Mouse (Mus musculus): ENCODE results near the gene Ddx50.

Gene Ddx50

DNA sequence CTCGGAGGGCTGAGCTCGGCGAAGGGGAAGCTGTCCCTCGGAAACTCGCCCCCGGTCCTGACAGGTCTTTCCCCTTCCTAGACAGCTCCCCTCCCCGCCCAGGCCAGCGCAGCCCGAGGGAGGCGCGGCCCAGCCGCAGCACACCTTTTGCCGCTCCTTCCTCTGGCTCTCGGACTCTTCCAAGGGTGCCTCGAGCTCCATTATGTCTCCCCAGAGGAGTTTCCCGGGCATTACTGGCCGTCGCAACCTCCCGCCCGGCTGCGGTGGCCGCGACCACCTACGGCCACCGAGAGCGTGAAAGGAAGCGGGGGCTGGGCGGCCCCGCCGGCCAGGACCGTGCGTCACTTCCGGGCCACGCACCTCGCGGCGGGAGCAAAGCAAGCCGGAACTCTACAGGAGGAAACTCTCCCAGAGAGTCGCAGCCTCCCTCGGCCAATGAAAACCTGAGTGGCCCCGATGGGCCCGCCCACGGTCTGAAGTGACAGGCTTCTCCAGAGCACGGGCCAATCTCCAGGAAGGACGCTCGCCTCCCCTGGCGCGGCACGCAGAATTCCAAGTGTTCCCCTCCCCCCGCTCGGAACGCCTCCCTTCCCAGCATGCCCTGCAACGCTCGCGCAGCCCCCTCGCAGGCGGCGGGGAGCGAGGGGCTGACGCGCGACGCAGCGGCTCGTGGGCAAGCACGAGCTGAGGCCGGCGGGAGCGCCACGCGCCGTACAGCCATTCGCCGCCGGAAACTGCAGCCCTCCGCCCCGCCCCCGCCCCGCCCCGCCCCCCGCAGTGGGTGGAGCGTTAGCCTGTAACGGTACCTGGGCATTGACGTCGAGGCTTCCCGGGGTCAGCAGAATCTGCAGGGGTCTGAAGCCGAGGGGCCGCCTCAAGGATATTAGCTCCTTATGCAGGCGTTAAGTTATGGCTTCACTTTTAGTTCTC lies at the start of gene Ddx50:
Ddx50 (minus strand) TSS at position 338 of the 930 bp plus-strand sequence.
- DNase-seq: peak; percentile 99

DNA sequence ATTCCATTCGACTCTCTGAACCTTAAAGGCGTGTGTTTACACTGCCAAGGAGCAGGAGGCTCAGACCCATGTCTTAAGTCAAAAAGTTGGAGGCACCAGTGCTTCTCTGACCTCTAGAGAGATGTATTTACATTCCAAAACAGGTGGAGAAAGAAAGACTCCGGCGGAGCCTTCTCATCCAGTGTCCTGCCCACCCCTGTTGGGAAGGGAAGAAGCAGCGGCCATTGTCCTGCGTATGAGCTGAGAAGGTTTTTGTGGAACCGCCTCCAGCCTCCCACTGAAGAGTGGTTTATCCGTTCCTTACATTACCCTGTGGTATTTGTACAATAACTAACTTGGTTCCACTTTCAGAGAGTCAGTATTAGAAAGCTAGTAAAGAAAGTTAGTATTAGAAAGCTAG lies 41.8 kb upstream of the Ddx50 start:
- DNase-seq: no peak

DNA sequence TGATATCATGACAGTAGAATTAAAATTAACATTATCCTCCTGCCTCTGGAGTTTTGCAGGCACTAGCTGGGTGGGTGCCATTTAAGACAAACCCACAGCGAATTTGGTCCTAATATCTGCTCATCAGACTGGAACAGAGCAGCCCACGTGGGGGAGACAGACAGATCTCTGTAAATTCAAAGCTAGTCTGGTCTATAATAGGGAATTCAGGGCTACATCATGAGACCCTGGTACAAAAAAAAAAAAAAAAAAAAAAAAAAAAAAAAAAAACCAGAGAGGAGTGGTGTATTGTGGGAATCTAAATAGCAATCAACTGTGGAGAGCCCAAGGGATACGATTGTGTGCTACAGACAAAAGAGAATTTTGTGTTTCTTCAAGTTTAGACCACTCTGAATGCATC lies 41.2 kb upstream of the Ddx50 start:
- no peak for DNase-seq

DNA sequence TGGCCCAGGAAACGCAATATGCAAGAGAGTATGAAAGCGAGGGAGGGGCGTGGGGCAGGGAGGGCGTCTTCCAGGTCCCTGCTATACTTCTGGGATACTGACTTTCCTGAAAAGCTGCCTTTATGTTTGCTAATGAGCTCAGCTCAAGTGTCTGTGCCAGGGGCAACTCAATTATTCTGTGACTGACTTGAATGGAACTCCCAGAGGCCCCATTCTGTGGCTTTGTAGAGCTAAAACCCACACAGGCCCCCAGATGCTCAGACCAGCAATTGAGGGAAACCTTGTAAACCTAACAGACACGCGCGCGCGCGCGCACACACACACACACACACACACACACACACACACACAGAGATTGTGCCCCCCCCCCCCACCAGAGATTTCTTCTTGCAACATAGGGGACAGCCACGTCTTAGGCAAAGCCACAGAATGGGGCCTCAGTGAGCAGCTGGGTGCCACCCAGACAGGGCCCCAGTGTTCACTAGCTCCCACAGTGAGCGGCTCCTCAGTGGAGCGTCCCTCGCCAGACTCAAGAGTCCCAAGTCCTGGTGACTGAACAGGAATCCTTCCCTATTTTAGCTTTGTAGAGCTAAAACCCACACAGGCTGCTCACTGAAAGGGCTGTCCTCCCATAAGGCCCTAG lies 36.1 kb upstream of the Ddx50 start:
- no peak for DNase-seq

DNA sequence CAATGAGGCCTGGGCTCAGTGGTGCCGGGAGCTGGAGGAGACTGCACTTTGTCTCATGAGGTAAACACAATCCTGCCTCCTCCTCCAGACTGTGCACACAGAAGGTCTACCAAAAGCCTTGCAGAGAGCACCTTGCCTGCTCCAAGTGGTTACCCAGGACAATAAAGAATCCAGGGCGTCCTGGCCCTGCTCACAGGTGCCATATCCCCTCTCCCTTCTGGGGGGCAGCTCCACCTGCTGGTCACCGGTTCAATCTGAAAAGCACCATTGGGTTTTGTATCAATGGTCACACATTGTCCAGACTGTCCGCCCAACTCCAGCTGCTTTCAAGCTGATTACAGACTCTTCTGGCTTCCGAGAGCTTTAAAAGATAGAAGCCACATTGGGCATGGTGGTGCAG lies 32.0 kb upstream of the Ddx50 start:
- DNase-seq: peak; percentile 26 to 77

DNA sequence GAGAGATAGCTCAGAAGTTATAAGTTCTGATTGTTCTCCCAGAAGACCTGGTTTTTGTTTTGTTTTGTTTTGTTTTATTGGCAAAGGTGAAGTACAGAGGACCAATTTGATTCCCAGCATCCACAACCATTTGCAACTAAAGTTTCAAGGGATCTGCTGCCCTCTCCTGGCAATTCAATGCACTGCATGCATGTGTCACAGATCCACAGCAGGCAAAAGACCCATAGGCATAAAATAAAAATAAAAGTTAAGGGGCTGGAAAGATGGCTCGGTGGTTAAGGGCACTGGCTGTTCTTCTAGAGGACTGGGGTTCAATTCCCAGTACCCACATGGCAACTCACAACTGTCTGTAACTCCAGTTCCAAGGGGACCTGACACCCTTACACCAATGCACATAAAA lies 28.8 kb upstream of the Ddx50 start:
- no peak for DNase-seq

DNA sequence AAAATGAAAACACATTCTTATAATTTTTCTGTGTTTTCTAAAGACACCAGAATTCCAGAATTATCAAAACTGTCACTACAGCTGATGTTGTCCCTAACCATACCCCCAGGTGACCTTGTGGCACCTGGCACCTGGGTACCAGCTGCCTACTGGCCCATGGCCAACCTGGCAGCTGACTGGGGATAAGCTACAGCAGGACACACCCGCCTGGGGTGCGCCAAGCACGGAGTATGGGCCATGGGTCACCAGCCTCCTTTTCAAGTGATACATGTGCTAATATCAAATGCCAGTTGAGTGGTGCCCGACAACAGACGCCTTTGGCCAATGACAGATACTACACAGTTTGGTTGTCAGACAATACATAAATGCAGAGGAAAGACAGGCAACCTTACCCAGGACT lies 26.3 kb upstream of the Ddx50 start:
- DNase-seq: peak in 1 of 2 experiments; percentile 17

DNA sequence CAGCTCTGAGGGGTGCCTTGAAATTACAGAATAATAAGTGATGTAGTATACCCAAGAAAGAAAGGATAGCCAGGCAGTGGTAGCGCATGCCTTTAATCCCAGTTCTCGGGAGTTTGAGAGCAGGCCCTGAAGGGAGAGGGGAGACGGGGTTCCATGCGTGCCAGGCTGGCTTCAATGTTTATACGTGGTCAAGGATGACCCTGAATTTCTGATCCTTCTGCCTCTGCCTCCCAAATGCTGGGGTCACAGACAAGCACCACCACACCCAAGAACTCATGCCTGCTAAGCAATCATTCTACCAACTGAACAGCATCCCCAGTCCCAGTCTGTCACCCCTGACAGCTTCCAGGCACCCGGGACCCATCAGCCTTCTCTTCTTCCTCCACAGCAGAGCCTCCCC lies 25.2 kb upstream of the Ddx50 start:
- no peak for DNase-seq

DNA sequence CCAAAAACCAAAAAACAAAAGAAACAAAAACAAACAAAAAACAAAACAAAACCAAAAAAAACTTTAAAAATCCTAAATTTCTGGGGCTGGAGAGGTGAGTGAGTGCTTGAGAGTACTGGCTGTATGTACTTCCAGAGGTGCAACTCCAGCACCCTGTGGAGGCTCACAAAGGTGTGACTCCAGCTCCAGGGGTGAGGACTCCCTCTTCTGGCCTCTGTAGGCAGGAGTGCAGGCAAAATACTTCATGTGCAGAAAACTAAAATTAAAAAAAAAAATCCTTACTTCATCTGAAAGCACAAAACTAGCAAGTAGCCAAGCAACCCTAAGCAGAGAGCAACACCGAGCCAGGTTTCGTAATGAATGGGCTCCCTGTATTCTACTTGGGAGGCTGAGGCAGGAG lies 21.3 kb upstream of the Ddx50 start:
- DNase-seq: peak in 1 of 2 experiments; percentile 28

DNA sequence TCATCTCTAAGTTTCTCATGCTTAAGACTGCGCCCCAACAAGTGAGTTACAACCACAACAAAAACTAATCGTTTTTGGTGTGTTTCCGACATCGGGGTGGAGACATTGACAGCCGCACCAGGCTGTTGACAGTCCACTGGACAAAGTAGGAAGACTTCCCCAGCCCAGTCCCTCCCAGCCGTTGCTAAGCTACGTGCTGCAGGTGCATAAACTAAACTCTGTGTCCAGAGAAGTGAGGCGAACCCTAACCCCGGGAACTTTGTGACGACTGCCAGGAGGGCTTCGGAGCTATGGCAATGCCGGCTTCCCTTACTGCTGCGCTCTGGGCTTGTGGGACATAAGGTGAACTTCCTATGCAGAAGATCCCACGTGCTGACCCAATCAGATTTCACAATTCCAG lies 18.2 kb upstream of the Ddx50 start:
- DNase-seq: peak in 1 of 2 experiments; percentile 15

DNA sequence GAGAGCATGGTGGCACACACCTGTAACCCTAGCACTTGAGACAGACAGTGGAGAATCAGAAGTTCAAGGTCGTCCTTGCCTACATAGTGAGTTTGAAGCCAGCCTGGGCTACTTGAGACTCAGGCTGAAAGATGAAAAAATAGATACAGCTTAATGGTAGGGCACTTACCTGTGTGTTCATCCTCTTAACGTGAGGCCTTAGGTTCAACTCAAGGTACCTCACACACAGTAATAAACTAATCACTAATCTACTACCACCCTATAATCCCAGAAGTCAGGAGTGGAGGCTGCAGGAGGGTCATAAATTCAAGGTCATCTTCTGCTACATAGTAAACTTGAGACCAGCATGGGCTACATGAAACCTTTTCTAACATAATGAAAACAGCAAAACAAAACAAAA lies 17.4 kb upstream of the Ddx50 start:
- no peak for DNase-seq

DNA sequence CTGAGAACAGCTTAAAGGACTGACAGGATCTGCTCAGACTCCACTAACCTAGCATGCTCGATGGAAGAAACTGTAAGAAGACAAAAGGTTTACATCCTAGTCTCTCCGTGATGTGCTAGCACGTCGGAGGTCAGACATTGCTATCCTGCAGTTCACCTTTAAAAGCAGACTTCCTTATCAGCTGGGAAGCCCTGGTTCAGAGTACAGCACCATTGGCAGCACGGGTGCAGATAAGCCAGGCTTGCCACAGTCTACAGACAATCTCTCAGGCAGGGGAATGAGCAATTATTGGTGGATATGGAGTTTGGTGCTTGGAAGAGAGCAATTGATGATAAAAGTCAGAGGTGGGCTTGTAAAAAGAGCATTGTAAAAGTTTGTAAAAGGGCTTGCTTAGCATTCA lies 17.0 kb upstream of the Ddx50 start:
- DNase-seq: no peak

DNA sequence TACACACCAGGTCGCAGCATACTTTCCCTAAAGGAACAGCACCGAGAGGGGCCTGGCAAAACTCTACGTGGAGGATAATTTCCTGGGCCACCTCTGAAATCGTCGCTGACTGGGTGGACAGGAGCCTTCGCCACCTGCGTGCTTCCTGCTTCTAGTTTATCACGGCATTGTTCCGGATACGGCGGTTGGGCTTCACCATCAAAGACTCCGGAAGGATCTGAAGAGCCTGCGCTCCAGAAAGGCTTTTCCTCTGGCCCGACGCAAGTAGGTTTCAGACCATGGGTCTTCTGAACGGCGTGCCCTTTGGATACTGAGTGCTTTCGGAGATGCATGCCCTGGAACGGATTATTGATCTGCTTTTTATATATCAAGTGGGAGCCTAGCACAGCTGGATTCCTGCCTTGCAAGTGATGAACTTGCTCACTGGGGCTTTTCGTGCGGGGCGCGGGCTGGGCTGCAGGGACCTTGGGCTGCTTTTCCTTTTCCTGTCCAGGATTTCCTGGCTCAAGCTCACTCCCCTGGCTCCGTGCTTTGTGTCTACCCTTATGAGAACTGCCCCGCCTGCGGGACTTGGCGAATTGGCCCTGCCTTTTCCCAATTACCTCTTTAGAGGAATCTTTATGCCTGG lies 14.1 kb upstream of the Ddx50 start:
- peak; percentile 70 to 75 for DNase-seq

DNA sequence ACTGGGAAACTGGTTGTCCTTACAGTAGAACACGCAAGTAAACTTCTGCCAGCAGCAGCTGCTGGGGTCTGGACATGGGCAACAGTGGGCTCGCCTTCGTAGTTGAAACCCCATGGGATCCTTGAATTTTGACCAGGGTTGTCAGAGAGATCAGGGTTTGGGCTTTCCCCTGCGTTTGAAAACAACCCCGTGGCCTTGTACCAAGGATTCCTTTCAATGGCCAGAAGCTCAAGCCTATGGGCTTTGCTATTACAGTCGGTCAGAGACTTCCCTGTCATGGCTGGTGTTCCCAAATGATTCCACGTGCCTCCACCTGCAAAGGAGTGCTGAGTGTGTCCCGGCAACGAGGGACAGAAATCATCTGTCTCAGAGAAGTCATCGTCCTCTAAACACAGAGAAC lies 13.2 kb upstream of the Ddx50 start:
- no peak for DNase-seq

DNA sequence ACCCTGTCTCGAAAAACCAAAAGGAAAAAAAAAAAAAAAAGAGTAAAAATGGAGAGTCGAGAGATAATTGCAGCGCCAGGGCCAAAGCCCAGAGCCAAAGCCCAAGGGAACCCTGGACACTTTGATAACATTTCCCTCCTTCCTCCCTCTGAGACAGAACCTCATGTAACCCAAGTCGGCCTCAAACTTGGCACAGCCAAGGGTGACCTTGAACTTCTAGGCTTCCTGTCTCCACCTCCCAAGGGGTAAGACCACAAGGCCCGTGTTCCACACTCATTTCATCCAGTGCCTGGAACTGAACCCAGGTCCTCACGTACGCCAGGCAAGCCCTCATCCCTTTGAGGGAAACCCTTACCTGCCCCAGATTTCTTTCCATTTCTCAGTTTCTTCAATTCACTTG lies 5.7 kb upstream of the Ddx50 start:
- DNase-seq: no peak

DNA sequence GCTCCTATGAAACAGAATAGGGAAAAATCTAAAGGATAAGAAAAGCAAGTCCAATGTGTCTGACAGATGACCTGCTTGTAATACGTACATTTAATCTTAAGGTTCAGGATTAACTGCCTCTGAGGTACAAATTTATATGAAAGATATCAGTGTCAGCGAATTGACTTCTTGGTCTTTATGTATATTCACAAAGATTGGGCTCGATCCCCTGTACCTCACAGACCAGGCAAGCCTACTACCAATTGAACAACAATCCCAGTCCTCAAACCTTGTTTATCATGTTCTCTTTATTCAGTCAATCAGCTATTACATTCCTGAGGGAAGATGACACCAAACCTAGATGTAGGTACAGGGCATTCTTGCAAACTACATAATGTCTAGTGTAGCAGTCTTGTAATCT lies 943 bp upstream of the Ddx50 start:
- DNase-seq: no peak

DNA sequence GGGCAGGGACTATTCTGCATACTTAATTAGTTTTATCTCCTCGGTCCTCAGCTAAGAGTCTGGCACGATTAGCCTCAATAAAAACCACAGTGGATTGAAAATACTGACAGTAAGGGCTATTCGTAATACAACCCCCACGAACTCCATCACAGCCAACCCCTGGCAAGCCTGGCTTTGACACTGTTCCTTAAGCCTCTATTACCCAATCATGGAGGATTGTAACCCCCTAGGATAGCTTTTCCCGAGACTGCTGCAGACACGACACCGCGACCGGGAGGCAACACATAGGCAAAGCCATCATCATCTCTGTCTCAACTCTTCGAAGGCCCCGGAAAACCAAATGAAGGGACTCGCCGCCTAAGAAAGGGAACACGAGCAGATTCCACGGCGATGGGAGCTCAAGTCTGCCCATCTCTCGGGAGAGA lies 648 bp downstream of the Ddx50 start:
- DNase-seq: no peak

DNA sequence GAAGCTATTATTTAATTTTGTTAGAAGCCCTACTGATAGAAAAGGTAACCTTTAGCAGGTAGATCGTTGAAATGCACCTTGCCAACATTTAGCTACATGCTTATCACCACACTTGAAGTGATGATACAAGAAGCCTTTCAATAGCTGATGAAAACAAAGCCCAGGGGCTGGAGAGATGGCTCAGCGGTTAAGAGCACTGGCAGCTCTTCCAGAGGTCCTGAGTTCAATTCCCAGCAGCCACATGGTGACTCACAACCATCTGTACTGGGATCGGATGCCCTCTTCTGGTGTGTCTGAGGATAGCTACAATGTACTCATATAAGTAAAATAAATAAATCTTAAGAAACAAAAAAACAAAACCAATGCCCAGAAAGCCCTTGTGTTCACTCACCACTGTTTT lies 46.9 kb downstream of the Ddx50 start:
- no peak for DNase-seq

DNA sequence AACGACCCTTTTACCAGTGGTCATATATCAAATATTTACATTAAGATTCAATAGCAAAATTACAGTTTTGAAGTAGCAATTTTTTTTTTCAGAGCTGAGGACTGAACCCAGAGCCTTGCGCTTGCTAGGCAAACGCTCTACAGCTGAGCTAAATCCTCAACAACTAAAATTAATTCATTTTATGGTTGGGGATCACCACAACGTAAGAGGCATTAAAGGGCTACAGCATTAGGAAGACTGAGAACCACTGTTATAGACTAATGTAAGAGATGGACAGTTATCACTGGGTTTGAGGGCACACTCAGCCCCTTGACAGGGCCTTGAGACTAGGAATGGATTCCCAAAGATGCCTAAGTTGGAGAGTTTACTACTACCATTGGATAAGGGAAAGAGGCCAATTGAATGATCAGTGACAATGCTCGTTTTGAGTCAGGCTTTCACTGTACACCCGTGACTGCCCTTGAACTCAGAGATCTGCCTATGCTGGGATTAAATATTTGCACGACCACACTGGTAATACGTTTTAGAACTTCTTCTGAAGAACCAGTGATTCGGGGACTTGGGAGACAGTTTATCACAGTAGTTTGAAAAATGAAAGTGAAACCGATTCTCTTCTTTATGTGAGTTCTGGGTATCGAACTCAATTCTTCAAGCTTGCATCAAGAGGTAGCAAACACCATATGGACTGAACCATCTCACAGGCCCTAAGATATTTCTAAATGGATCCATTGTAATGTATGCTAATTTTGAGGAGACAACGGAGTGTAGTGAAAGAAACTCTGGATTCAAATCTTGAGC lies 47.6 kb downstream of the Ddx50 start:
- no peak for DNase-seq

DNA sequence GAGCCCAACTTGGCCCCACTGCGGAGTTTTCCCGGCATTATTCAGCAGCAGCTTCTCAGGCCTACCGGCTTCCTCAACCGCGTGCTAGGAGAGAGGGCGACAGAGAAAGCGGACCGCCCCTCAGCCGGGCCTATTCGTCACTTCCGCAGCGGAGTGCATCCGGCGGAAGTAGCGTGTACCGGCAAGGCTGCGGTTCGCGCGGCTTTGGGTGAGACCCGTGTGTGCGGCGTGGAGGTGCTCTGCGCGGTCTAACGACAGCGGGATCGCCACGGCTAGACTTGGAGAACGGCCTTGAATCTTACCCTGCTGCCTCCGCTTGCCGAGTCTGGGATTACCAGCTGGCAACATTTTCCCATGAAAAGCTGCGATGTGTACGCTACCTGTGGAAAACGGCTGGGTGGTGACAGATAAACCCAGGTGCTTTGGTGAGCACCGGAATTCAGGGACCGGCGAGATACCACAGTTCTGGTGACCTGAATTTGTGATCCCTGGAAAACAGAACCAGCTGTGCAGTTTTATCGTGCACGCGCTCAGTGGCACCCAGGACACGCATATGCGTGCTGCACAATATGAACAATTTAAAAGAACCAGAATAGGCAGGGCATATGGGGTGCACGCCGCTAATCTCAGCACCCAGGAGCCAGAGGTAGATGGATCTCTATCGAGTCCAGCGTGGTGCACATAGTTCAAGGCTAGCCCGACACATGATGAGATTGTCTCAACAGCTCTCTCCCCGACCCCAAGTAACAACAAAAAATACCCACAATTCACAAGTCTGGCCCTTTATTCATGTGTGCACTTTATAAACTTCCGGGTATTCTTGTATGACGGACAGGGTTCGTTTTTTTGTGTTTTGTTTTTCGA lies 48.6 kb downstream of the Ddx50 start, which contains the start of gene Ddx21:
Ddx21 (minus strand) TSS at position 105 of the 864 bp plus-strand sequence.
- DNase-seq: peak; percentile 89 to 95

DNA sequence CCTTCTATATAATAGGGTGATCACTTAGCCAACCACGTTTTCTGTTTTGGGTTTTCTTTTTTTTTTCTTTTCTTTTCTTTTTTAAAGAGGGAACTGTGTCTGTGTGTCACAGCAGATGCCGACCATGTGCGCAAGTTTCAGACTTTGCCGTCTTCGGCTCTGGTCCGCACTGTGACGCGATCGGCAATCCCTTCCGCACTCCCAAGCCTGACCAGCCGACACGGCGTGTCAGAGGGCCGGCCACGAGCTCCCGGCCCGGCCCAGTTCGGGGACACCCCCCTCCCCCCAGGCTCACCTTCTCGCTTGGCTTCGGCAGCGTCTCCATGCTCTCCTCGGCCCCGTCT lies 49.2 kb downstream of the Ddx50 start:
- no peak for DNase-seq

Data from kidney, postnatal 36 days (tissue).